Mouse (Mus musculus) heart, postnatal 0 days (tissue): ENCODE measurements at regions not wholly inside any gene's neighbourhood (a gene's known extent, or its start where the extent isn't known, plus 50 kb on each side); places are given as distances from the start of the nearest gene placed in this dataset.

Experiments used
- ATAC-seq: fragments of 200-750 bp; cut with Nextera tagmentation; 2 replicates; pipeline ENCODE4 v1.8.0; 2017; ENCODE audit warnings: low read depth, moderate number of reproducible peaks, moderate library complexity; ENCODE audit not compliant: insufficient read depth
- DNase-seq: peaks from one replicate; pipeline ENCODE4 v3.0.0-alpha.2; 2016; ENCODE audit warnings: low spot score
- H3K27ac ChIP-seq: fragments of 300-500 bp; sonication (generic); 2 replicates; pipeline ENCODE4 v1.5.1; 2014; ENCODE audit warnings: low read depth, mild to moderate bottlenecking
- H3K27me3 ChIP-seq: fragments of 300-500 bp; sonication (generic); 2 replicates; pipeline ENCODE4 v1.6.1; 2014; ENCODE audit warnings: low read length, mixed read lengths; ENCODE audit not compliant: control insufficient read depth, insufficient read depth
- H3K36me3 ChIP-seq: fragments of 300-500 bp; sonication (generic); replicated peaks from 2 replicates; pipeline ENCODE4 v1.6.1; 2014; ENCODE audit warnings: low read length, mixed read lengths; ENCODE audit not compliant: control insufficient read depth, insufficient read depth
- H3K4me1 ChIP-seq: fragments of 300-500 bp; sonication (generic); 2 replicates; pipeline ENCODE4 v1.6.1; 2014; ENCODE audit warnings: antibody characterized with exemption; ENCODE audit not compliant: control insufficient read depth, insufficient read depth
- H3K4me2 ChIP-seq: fragments of 300-500 bp; sonication (generic); 2 replicates; pipeline ENCODE4 v1.6.1; 2014; ENCODE audit warnings: low read depth, mild to moderate bottlenecking, low read length, moderate library complexity
- H3K4me3 ChIP-seq: fragments of 300-500 bp; sonication (generic); 2 replicates; pipeline ENCODE4 v1.5.1; 2014; ENCODE audit warnings: low read depth, low read length
- H3K9ac ChIP-seq: fragments of 300-500 bp; sonication (generic); replicated peaks from 2 replicates; pipeline ENCODE4 v1.6.1; 2014; ENCODE audit warnings: low read depth, low read length, mixed read lengths
- H3K9me3 ChIP-seq: fragments of 300-500 bp; sonication (generic); replicated peaks from 2 replicates; pipeline ENCODE4 v1.6.1; 2016; ENCODE audit warnings: low read length; ENCODE audit not compliant: control insufficient read depth
- CTCF ChIP-seq: IDR thresholded peaks from 2 replicates; pipeline ENCODE4 v1.5.1; 2016; ENCODE audit warnings: antibody characterized with exemption, control low read depth, low read depth
- EP300 ChIP-seq: IDR thresholded peaks from 2 replicates; pipeline ENCODE4 v1.6.1; 2016; ENCODE audit warnings: antibody characterized with exemption, low read depth
- WGBS: fragments of 180-500 bp; shearing (Covaris S2); extraction: QIAGEN DNeasy Blood & Tissue Kit; methylation state at CpG from one replicate; pipeline ENCODE4 v1.1.7; 2014; 5-methylcytosine and 5-hydroxymethylcytosine counted together

DNA sequence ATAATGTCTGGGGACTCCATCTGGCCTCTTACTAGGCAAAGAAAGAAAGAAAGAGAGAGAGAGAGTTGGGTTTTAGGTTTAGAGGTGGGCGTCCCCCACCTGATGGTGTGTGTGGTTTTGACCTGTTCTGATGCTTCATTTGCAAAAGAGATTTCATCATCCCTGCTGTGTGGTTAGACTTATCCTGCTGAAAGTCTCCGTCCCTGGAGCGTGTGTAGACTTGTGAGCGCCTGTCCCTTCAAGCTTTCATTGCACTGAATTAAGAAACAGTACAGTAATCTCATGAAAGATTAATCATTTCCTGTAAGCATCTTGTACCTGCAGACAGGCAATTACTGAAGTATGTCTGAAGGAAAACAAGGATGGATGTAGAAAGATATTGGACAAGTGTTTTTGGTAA, 2244.1 kb downstream of the 4930444P10Rik start:
- Histone ChIP-seq H3K9me3 (no peaks in the 10 kb centered on the region), H3K9ac (no peak overlapping the region), H3K36me3 (no peaks in the 10 kb centered on the region), H3K4me2 (no peak overlapping the region), H3K4me1 (no peaks in the 10 kb centered on the region), H3K4me3 (no peak overlapping the region), H3K27me3 (no peaks in the 10 kb centered on the region), H3K27ac (no peak overlapping the region)
- ATAC-seq (no peak), DNase-seq (no peak)
- TF ChIP-seq CTCF, result no peak
- 72% methylated on average over 4 of the region's 4 CpGs for WGBS

DNA sequence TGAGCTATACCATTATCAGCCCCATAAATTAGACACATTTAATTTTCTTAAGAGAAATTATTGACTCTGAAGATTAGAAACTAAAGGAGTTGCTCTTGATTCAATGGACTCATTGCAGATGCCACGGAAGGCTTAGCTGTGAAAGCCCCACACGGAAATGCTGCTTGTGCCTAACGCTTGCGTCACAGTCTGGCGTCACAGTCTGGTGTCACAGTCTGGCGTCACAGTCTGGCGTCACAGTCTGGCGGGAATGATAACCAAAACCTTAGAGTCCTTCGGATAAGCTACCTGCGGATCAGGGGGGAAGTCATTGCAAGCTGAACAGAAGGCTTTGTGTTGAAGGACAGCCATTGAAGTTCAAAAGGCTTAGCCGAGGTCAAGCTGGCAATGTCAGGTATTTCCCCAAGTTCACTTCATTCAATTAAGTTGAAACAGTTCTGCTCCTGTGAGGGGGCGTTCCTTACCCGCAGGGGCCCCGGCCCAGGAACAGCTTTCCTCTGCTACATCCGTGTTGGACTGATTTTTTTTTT, 2246.7 kb downstream of the 4930444P10Rik start:
- no peak overlapping the region for H3K9ac ChIP-seq
- H3K4me1 ChIP-seq, result no peaks in the 10 kb centered on the region
- no peaks in the 10 kb centered on the region for H3K36me3 ChIP-seq
- no peak overlapping the region for H3K4me2 ChIP-seq
- ATAC-seq, result no peak
- 70% methylated on average over 15 of the region's 15 CpGs for WGBS
- TF ChIP-seq EP300 (no peak), CTCF (no peak)
- H3K27me3 ChIP-seq, result no peaks in the 10 kb centered on the region
- no peak overlapping the region for H3K4me3 ChIP-seq
- H3K27ac ChIP-seq, result no peak overlapping the region
- no peak for DNase-seq
- no peaks in the 10 kb centered on the region for H3K9me3 ChIP-seq

DNA sequence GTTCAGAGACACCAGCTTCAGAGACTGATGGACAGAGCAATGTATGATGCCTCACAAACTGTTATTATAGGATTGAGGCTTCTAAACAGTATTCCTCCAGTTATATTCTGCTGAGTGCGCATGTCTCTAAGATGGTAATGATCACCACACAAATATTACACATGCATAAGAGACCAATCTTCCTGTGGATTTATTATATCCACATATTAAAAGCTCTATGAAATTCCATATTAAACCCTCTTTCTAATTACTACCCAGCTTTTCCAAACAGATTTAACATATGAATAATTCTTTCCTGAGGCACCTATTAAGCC, 2252.9 kb downstream of the 4930444P10Rik start:
- DNase-seq (no peak), ATAC-seq (no peak)
- TF ChIP-seq CTCF (no peak), EP300 (no peak)
- H3K4me3 ChIP-seq, result no peak overlapping the region
- no peaks in the 10 kb centered on the region for H3K4me1 ChIP-seq
- no peaks in the 10 kb centered on the region for H3K27me3 ChIP-seq
- no peak overlapping the region for H3K4me2 ChIP-seq
- H3K9me3 ChIP-seq, result no peaks in the 10 kb centered on the region
- H3K9ac ChIP-seq, result no peak overlapping the region
- no peak overlapping the region for H3K27ac ChIP-seq
- 94% methylated on average over 1 of the region's 1 CpGs for WGBS
- H3K36me3 ChIP-seq, result no peaks in the 10 kb centered on the region

DNA sequence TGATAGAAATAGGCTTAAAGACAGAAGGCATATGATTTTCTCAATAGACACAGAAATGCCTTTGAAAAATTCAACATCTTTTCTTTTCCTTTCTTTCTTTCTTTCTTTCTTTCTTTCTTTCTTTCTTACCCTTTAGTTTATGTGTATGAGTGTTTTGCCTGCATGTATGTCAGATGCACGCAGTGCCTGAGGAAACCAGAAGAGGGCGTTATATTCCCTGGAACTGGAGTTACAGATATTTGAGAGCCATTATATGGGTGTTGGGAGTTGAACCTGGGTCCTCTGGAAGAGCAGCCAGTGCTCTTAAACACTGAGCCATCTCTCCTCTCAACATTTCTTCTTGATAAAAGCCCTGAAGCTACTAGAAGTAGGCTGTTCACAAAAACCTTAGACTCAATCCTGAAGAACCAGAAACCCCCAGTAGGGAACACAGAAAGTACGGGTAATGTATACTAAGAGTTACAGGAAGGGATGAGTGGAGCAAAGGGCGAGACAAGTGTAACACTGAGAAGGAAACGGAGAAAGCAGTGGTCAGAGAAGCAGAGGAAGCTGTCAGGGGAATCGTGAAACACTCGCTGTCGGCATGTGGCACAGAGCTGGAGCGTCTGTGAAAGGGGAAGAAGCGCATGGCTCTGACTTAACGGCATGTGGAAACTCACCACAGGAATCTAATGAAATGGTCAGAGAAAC, 2253.4 kb downstream of the 4930444P10Rik start:
- WGBS, result 38% methylated on average over 11 of the region's 11 CpGs
- Histone ChIP-seq H3K27ac (no peak overlapping the region), H3K9ac (no peak overlapping the region), H3K27me3 (no peaks in the 10 kb centered on the region), H3K9me3 (no peaks in the 10 kb centered on the region), H3K4me1 (no peaks in the 10 kb centered on the region), H3K4me3 (no peak overlapping the region), H3K36me3 (no peaks in the 10 kb centered on the region), H3K4me2 (no peak overlapping the region)
- DNase-seq, result no peak
- no peak for ATAC-seq
- TF ChIP-seq CTCF (no peak), EP300 (no peak)

DNA sequence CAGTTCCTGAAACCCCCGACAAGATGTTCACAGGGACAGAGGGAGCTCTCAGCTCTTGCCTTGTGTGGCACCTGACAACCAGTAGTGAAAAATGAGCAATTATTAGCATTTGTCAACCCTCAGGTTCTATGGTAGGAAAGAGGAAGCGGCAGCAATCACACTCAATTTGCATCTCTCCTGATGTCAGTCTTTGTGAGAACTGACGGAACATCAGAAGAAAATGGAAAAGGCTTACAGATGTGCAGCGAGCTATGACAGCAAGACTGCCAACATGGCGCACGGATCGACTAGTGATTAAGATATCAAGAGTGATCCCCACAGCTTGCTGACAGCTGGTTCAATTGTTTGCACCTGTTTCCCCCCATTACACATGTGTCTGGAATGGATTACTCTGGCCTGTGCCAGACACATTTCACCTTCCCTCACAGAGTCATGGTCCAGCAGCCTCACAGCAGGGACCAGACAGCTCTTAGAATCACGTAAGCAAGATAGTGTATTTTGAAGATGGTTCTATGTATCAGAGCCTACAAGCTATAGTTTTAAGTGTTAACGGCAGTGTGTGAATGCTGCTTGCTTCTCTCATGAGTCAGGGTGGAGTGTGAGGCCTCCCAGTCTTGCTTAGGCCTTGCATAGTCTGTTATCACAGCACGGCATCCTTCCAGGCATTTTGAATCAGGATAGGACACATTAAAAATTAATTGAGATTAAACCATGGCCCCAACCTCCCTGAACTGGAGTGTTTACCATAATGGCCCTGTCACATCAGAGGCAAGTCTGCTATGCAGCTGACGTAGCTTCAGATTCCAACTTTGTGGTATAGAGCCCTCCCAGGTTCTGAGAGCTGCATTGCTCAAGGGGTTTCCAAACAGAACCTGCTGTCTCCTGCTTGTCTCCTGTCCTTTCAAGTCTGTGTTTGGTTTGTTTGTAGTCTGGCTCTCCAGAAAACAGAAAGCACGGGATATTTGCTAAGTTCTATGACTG, 2258.0 kb downstream of the 4930444P10Rik start:
- H3K27ac ChIP-seq, result no peak overlapping the region
- H3K9ac ChIP-seq, result no peak overlapping the region
- H3K4me2 ChIP-seq, result no peak overlapping the region
- H3K36me3 ChIP-seq, result no peaks in the 10 kb centered on the region
- H3K4me1 ChIP-seq, result no peaks in the 10 kb centered on the region
- 78% methylated on average over 12 of the region's 12 CpGs for WGBS
- no peak for ATAC-seq
- H3K9me3 ChIP-seq, result no peaks in the 10 kb centered on the region
- H3K4me3 ChIP-seq, result no peak overlapping the region
- H3K27me3 ChIP-seq, result no peaks in the 10 kb centered on the region
- no peak for DNase-seq
- TF ChIP-seq CTCF, result no peak
- no peak for TF ChIP-seq EP300
